In the genomic region with DNA sequence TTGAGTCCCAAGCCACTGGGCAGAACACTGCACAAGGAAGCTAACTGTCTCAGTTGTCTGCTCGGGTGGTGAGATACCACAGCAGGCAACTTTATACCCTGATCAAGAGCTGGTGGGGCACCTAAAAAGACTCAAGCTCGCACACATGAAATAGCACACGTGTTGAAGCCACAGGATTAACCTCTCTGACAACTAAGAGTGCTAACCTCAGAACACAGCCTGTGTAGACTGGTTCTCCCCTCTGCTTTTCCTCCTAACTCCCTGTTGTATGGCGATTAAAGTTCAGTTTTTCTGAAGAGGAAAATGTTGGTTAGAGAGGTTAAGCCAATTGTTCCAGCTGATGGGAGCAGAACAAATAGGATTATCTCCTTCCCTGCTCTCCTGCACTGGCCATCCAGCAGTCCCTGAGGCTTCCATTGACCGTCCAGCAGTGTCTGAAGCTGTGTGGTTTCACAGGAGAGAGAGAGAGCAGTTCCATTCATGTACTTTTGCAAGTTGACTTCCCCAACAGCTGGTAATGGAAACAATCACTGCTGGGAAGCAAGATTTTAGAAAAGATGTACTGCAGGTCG, we compare ENCODE assay signal across 21 mouse cellular contexts.
DNase-seq lines count a peak whose midpoint lies in the region; ATAC-seq lines count a peak whose summit lies in the region.
"Had no signal": no experiment of that assay in that cellular context is flagged by ENCODE, and none has a peak within 500 bp of the region (broad histone marks: within the 10 kb centered on the region; RNA-seq: fewer than 3 reads in every experiment).

No protein-coding gene starts in this region.

- WGBS in forebrain, embryonic 10.5 days = 12% methylated on average over 6 of the region's 6 CpGs
- 12% methylated on average over 6 of the region's 6 CpGs for WGBS in forebrain, embryonic 16.5 days
- 10% methylated on average over 6 of the region's 6 CpGs for WGBS in midbrain, embryonic 12.5 days
- 17% methylated on average over 6 of the region's 6 CpGs for WGBS in midbrain, embryonic 15.5 days
- 13% methylated on average over 6 of the region's 6 CpGs for WGBS in midbrain, embryonic 13.5 days

- ATAC-seq in forebrain, embryonic 16.5 days = no peak
- peak; percentile 82 for ATAC-seq in midbrain, embryonic 12.5 days (ENCODE audit: low FRiP score, low read depth)
- no peak for ATAC-seq in midbrain, embryonic 15.5 days (replicated peaks)
- peak; percentile 45; the same call in 1 of the 2 replicates for ATAC-seq in midbrain, embryonic 13.5 days
- ATAC-seq: forebrain, embryonic 15.5 days; intestine, embryonic 15.5 days had no signal

- peaks cover 7% of the 10 kb centered on the region; the same call in 1 of the 2 replicates for H3K27me3 ChIP-seq in forebrain, embryonic 10.5 days (ENCODE audit: poor library complexity, severe bottlenecking)
- H3K27me3 ChIP-seq in forebrain, embryonic 16.5 days (replicated peaks; ENCODE audit: control insufficient read depth, insufficient read depth, low read length) = no peaks in the 10 kb centered on the region
- H3K27me3 ChIP-seq in midbrain, embryonic 12.5 days = peaks cover 24% of the 10 kb centered on the region
- peaks cover 3% of the 10 kb centered on the region; the same call in 1 of the 2 replicates for H3K27me3 ChIP-seq in midbrain, embryonic 15.5 days (replicated peaks)
- H3K27me3 ChIP-seq in midbrain, embryonic 13.5 days = peaks cover 25% of the 10 kb centered on the region
- H3K27me3 ChIP-seq: CH12.LX; embryonic facial prominence, embryonic 12.5 days; forebrain, embryonic 15.5 days; heart, embryonic 12.5 days; intestine, embryonic 15.5 days had no signal

- DNase-seq in forebrain, embryonic 10.5 days (ENCODE audit: extremely low spot score, low spot score) = peak; percentile 37
- DNase-seq in heart, adult 11 months = no peak
- DNase-seq in cerebellum, adult 18-20 months = no peak
- DNase-seq: adrenal gland, adult 8-10 months; adrenal gland, postnatal 36 days; cerebellum, adult 11 months; cerebellum, adult 9-10 months; cerebellum, postnatal 25 days; gastrocnemius, postnatal 10 days; heart, adult 2 months had no signal

- no peaks in the 10 kb centered on the region for H3K9me3 ChIP-seq in forebrain, embryonic 10.5 days
- H3K9me3 ChIP-seq in forebrain, embryonic 16.5 days (ENCODE audit: control insufficient read depth, low read length) = no peaks in the 10 kb centered on the region
- H3K9me3 ChIP-seq in midbrain, embryonic 12.5 days = no peaks in the 10 kb centered on the region
- no peaks in the 10 kb centered on the region for H3K9me3 ChIP-seq in midbrain, embryonic 15.5 days
- H3K9me3 ChIP-seq in midbrain, embryonic 13.5 days = no peaks in the 10 kb centered on the region
- H3K9me3 ChIP-seq: embryonic facial prominence, embryonic 12.5 days; forebrain, embryonic 15.5 days; hindbrain, embryonic 10.5 days; intestine, embryonic 15.5 days had no signal

- H3K27ac ChIP-seq in forebrain, embryonic 10.5 days = peak overlapping the region; percentile 70
- H3K27ac ChIP-seq in forebrain, embryonic 16.5 days (ENCODE audit: low read length) = no peak overlapping the region
- no peak overlapping the region for H3K27ac ChIP-seq in midbrain, embryonic 12.5 days (replicated peaks)
- no peak overlapping the region for H3K27ac ChIP-seq in midbrain, embryonic 15.5 days
- no peak overlapping the region for H3K27ac ChIP-seq in midbrain, embryonic 13.5 days
- H3K27ac ChIP-seq: embryonic facial prominence, embryonic 12.5 days; forebrain, embryonic 15.5 days; heart, adult 2 months; hindbrain, embryonic 10.5 days; hindbrain, embryonic 14.5 days; intestine, embryonic 15.5 days had no signal

- peaks cover 22% of the 10 kb centered on the region for H3K4me1 ChIP-seq in forebrain, embryonic 10.5 days
- no peaks in the 10 kb centered on the region for H3K4me1 ChIP-seq in forebrain, embryonic 16.5 days (replicated peaks; ENCODE audit: control insufficient read depth, insufficient read depth, low read length)
- H3K4me1 ChIP-seq in midbrain, embryonic 12.5 days = peaks cover 10% of the 10 kb centered on the region
- no peaks in the 10 kb centered on the region for H3K4me1 ChIP-seq in midbrain, embryonic 15.5 days
- peaks cover 8% of the 10 kb centered on the region for H3K4me1 ChIP-seq in midbrain, embryonic 13.5 days (replicated peaks)
- H3K4me1 ChIP-seq: embryonic facial prominence, embryonic 12.5 days; forebrain, embryonic 15.5 days; heart, embryonic 12.5 days; hindbrain, embryonic 10.5 days; intestine, embryonic 15.5 days had no signal

- H3K4me3 ChIP-seq in forebrain, embryonic 10.5 days = no peak overlapping the region
- no peak overlapping the region for H3K4me3 ChIP-seq in forebrain, embryonic 16.5 days (replicated peaks; ENCODE audit: low read length)
- no peak overlapping the region for H3K4me3 ChIP-seq in midbrain, embryonic 12.5 days
- no peak overlapping the region for H3K4me3 ChIP-seq in midbrain, embryonic 15.5 days
- H3K4me3 ChIP-seq in midbrain, embryonic 13.5 days (replicated peaks) = no peak overlapping the region
- H3K4me3 ChIP-seq: embryonic facial prominence, embryonic 12.5 days; forebrain, embryonic 15.5 days; heart, adult 2 months; heart, embryonic 12.5 days; hindbrain, embryonic 10.5 days; intestine, embryonic 15.5 days had no signal

- no peak overlapping the region for H3K4me2 ChIP-seq in forebrain, embryonic 16.5 days (ENCODE audit: low read length)
- no peak overlapping the region for H3K4me2 ChIP-seq in midbrain, embryonic 12.5 days (replicated peaks)
- no peak overlapping the region for H3K4me2 ChIP-seq in midbrain, embryonic 15.5 days
- no peak overlapping the region for H3K4me2 ChIP-seq in midbrain, embryonic 13.5 days (replicated peaks)
- H3K4me2 ChIP-seq: embryonic facial prominence, embryonic 12.5 days; forebrain, embryonic 15.5 days; heart, embryonic 12.5 days; hindbrain, embryonic 14.5 days; intestine, embryonic 15.5 days had no signal

- no peaks in the 10 kb centered on the region for H3K36me3 ChIP-seq in forebrain, embryonic 10.5 days (replicated peaks)
- no peaks in the 10 kb centered on the region for H3K36me3 ChIP-seq in forebrain, embryonic 16.5 days (ENCODE audit: control insufficient read depth, insufficient read depth)
- H3K36me3 ChIP-seq in midbrain, embryonic 12.5 days = no peaks in the 10 kb centered on the region
- H3K36me3 ChIP-seq in midbrain, embryonic 15.5 days (replicated peaks) = no peaks in the 10 kb centered on the region
- H3K36me3 ChIP-seq in midbrain, embryonic 13.5 days = no peaks in the 10 kb centered on the region
- H3K36me3 ChIP-seq: embryonic facial prominence, embryonic 12.5 days; forebrain, embryonic 15.5 days; heart, embryonic 12.5 days; hindbrain, embryonic 10.5 days; intestine, embryonic 15.5 days had no signal

- H3K9ac ChIP-seq in forebrain, embryonic 16.5 days (replicated peaks; ENCODE audit: low read depth, low read length) = no peak overlapping the region
- H3K9ac ChIP-seq in midbrain, embryonic 12.5 days (replicated peaks) = no peak overlapping the region
- no peak overlapping the region for H3K9ac ChIP-seq in midbrain, embryonic 15.5 days
- no peak overlapping the region for H3K9ac ChIP-seq in midbrain, embryonic 13.5 days (replicated peaks)
- H3K9ac ChIP-seq: embryonic facial prominence, embryonic 12.5 days; forebrain, embryonic 15.5 days; heart, embryonic 12.5 days; hindbrain, embryonic 14.5 days; intestine, embryonic 15.5 days had no signal

Comparison
In these comparisons a context has a peak if more than half of its experiments do, and no peak if none do; other contexts are left out.
1. ATAC-seq: peak in midbrain, embryonic 12.5 days (single experiment) and midbrain, embryonic 13.5 days (single experiment); none in forebrain, embryonic 16.5 days (single experiment) and midbrain, embryonic 15.5 days (single experiment).